Mouse (Mus musculus): ENCODE results near the gene Mtnr1b. TPM values are rescaled to one million over a fixed set of nuclear protein-coding genes. Genes with fewer than 3 reads are reported as not detected.
"Not testable (repeated sequence)": the region's sequence is repeated elsewhere in the genome, so short reads cannot be mapped to it uniquely, and the experiment has no call there.

Gene Mtnr1b
- polyA plus RNA-seq, 1 experiment from 2014 or later: not detected

DNA sequence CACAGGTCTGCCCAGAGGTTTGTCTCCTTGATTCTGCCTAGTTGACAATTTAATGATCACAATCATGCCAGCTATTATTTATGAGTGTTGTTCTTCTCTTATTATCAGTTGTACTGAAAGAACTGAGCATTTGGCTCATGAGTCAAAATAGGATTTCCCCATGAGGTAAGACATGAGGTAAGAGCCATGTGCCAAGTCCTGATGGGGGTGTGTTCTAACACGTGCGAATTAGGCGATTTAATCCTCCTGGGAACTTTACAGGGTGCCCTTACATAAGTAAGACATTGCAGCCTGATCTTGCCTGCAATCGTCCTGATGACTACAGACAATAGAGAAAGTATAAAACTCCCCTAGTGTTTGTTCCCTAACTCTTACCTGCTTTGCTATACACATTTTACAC is 4.9 kb downstream of the Mtnr1b start:
- H3K4me1 ChIP-seq: 0 out of 2 replicates have a peak, but pooled peaks cover 4% of the 10 kb centered on the region
- H3K27me3 ChIP-seq (replicated peaks; ENCODE audit: low read depth, poor library complexity, severe bottlenecking): peaks cover 10% of the 10 kb centered on the region
- no peak for DNase-seq (ENCODE audit: low spot score)
- no peaks in the 10 kb centered on the region for H3K36me3 ChIP-seq (replicated peaks)
- no peaks in the 10 kb centered on the region for H3K9me3 ChIP-seq
- no peak overlapping the region for H3K27ac ChIP-seq (replicated peaks)
- H3K4me3 ChIP-seq: no peak overlapping the region
- WGBS: 72% methylated on average over 4 of the region's 4 CpGs

DNA sequence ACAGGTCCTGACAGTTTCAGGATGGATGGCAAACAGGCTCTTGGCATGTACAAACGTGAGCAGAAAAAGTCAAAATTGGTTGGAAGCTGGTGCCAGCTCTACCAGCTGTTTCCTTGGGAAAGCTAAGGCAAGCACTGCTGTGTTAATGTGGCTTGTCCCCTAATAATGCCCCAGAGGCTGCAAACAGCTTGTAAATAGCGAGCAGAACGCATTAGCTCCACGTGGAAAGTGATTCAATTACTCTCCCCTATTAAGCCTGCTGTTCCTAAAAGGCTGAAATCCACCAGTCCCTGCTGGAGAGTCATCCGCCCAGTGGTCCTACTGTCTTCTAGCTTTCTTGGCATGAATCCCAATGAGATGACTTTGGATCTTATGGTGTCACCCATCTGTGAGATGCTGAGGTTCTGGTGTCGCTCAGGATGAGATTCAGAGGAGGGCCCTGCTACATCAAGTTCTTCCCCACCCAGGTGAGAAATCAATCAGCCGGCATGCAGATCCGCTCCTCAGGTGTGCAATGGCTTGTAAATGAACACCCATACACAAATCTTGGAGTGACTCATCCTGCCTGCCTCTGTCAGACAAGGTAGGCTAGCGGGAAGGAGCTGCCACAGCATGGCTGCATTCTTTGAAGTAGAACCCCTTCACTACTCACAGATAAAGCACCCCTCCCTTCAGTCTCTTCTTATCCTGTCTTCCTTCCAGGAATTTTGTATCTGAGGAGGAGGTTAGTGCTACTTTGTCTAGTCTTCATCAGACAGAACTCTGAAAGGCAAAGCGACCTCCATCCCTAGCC is 7.9 kb downstream of the Mtnr1b start:
- 73% methylated on average over 10 of the region's 10 CpGs for WGBS
- Histone ChIP-seq H3K9me3 (no peaks in the 10 kb centered on the region), H3K4me1 (0 out of 2 replicates have a peak, but pooled peaks cover 4% of the 10 kb centered on the region), H3K27me3 (replicated peaks; ENCODE audit: low read depth, poor library complexity, severe bottlenecking) (no peaks in the 10 kb centered on the region), H3K27ac (replicated peaks) (no peak overlapping the region), H3K36me3 (replicated peaks) (no peaks in the 10 kb centered on the region), H3K4me3 (no peak overlapping the region)
- DNase-seq (ENCODE audit: low spot score): no peak

DNA sequence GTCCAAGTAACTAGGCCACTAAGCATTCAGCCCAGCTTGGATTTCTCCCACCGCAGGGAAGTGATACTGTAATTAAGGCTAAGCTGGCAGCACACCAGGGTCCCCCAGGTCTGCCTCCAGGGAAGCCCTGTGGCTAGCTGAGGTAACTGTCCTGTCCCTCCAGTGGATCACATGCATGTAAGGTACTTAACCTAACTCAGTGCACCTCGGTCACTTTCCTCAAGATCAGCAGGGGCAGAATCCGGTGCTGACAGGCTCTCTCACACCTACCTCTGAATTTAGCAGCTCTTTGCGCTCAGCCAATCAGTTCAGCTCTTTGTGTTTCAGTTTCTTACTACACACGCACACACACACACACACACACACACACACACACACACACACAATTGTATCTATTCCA is 13.0 kb downstream of the Mtnr1b start:
- 74% methylated on average over 5 of the region's 5 CpGs for WGBS
- H3K36me3 ChIP-seq (replicated peaks): no peaks in the 10 kb centered on the region
- peaks cover 4% of the 10 kb centered on the region; the same call in 1 of the 2 replicates for H3K9me3 ChIP-seq
- 0 out of 2 replicates have a peak, but pooled peaks cover 2% of the 10 kb centered on the region for H3K4me1 ChIP-seq
- no peak for DNase-seq (ENCODE audit: low spot score)
- no peak overlapping the region for H3K4me3 ChIP-seq
- H3K27ac ChIP-seq (replicated peaks): no peak overlapping the region
- no peaks in the 10 kb centered on the region for H3K27me3 ChIP-seq (replicated peaks; ENCODE audit: low read depth, poor library complexity, severe bottlenecking)

GRCm38 (mm10) chr9:15850749-15851148 is 23.6 kb downstream of the Mtnr1b start:
- H3K4me1 ChIP-seq: no peaks in the 10 kb centered on the region
- no peaks in the 10 kb centered on the region for H3K9me3 ChIP-seq
- H3K4me3 ChIP-seq: no peak overlapping the region
- no peaks in the 10 kb centered on the region for H3K36me3 ChIP-seq (replicated peaks)
- H3K27me3 ChIP-seq (replicated peaks; ENCODE audit: low read depth, poor library complexity, severe bottlenecking): no peaks in the 10 kb centered on the region
- no peak for DNase-seq (ENCODE audit: low spot score)
- no peak overlapping the region for H3K27ac ChIP-seq (replicated peaks)

GRCm38 (mm10) chr9:15845390-15845789 is 29.0 kb downstream of the Mtnr1b start:
- Histone ChIP-seq H3K9me3 (no peaks in the 10 kb centered on the region), H3K27ac (replicated peaks) (no peak overlapping the region), H3K4me1 (no peaks in the 10 kb centered on the region), H3K27me3 (replicated peaks; ENCODE audit: low read depth, poor library complexity, severe bottlenecking) (no peaks in the 10 kb centered on the region), H3K4me3 (no peak overlapping the region), H3K36me3 (replicated peaks) (no peaks in the 10 kb centered on the region)
- 71% methylated on average over 8 of the region's 8 CpGs for WGBS
- DNase-seq (ENCODE audit: low spot score): no peak

GRCm38 (mm10) chr9:15844936-15845335 is 29.4 kb downstream of the Mtnr1b start:
- DNase-seq (ENCODE audit: low spot score); H3K36me3 ChIP-seq (replicated peaks); H3K4me3 ChIP-seq; H3K4me1 ChIP-seq; H3K27me3 ChIP-seq (replicated peaks; ENCODE audit: low read depth, poor library complexity, severe bottlenecking); H3K9me3 ChIP-seq; H3K27ac ChIP-seq (replicated peaks): not testable (repeated sequence)
- WGBS: 92% methylated on average over 4 of the region's 4 CpGs

DNA sequence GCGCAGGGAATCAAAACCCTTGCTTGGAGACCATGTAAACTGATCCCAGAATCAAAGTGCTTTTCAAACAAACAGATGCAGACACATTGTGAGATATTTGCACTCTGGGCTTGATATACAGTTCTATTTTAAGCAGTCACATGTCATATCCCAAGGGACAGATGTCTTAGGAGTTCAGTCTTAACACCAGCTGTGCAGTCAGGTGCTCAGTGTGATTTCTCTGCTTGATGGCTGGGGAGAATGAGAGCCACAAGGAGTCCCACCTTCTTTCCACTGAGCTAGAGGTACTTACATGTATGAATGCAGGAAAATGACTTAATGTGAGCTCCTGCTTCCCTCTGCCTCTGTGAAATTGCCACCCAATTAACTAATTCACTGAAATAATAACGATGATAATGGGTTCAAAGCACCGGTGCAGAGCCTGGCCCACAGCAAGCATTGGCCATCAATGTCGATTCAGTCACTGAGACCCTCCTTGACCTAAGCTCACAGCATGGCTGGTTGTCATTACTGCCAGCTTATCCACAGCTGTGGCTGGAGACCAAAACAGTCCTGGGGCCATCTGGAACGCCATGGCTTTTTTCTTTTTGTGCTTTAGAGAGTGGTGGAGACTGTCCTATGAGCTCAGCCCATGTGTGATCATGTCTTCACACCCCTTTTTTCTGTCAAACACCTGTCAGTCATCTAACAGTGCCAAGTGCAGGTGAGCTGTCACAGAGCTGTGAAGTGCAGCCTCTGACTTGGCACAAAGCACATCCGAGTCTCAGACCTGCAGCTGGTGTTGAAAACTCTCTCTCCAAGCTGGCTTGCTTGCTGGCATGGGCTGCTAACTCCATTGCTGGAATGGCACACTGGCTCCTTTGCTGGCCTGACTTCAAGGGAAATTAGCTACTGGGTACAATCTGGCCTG is 61.1 kb downstream of the Mtnr1b start:
- Histone ChIP-seq H3K4me3 (no peak overlapping the region), H3K4me1 (peaks cover 11% of the 10 kb centered on the region), H3K36me3 (replicated peaks) (no peaks in the 10 kb centered on the region), H3K27ac (replicated peaks) (no peak overlapping the region), H3K9me3 (no peaks in the 10 kb centered on the region), H3K27me3 (replicated peaks; ENCODE audit: low read depth, poor library complexity, severe bottlenecking) (no peaks in the 10 kb centered on the region)
- DNase-seq (ENCODE audit: low spot score): peak; percentile 47
- WGBS: 55% methylated on average over 6 of the region's 6 CpGs

DNA sequence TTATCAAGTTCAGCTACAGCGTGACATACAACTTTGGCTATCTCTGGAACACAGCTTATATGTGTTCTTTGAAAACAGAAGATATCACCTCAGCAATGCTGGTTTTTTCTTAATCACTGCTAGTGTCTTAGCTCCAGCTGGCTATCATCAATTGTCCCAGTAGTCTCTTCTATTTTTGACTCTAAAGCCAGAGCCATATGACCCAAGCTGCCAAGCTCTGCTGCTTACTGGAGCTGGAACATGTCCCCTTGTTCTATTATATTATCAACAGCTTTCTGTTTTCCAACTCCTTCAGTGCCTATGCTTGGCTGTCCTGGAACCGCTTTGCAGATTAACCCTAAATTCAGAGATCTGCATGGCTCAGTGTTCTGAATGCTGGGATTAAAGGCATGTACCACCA is 70.1 kb downstream of the Mtnr1b start:
- DNase-seq (ENCODE audit: low spot score): no peak
- Histone ChIP-seq H3K36me3 (replicated peaks) (no peaks in the 10 kb centered on the region), H3K27me3 (replicated peaks; ENCODE audit: low read depth, poor library complexity, severe bottlenecking) (no peaks in the 10 kb centered on the region), H3K9me3 (no peaks in the 10 kb centered on the region), H3K4me1 (no peaks in the 10 kb centered on the region), H3K4me3 (no peak overlapping the region), H3K27ac (replicated peaks) (no peak overlapping the region)
- 89% methylated on average over 2 of the region's 2 CpGs for WGBS

DNA sequence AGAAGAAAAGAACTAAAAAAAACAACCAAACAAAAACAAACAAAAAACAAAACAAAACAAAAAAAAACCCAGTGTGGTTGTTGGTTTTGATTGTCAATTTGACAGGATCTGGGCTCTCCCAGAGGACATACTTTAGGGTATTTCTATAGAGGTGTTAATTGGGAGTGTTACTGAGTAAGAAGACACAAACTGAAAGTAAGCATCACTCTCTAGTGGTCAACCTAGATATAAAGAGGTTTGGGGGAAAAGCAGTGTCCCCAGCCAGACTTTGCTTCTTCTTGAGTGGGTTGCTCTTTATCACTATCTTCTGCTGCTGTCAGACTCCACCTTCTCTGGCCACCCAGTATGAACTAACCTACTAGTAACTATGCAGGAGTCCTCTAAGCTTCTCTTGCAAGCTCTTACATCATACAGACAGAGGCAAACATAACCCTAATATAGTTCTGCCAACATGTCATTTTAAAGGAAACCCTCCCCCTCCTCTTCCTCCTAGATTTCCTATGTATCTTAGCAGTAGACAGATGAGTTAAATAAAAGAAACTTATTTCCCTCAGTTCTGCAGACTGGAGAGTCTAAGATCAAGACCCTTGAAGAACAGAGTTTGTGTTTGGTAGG is 71.8 kb downstream of the Mtnr1b start:
- no peaks in the 10 kb centered on the region for H3K27me3 ChIP-seq (replicated peaks; ENCODE audit: low read depth, poor library complexity, severe bottlenecking)
- DNase-seq (ENCODE audit: low spot score): no peak
- no peaks in the 10 kb centered on the region for H3K4me1 ChIP-seq
- no peaks in the 10 kb centered on the region for H3K36me3 ChIP-seq (replicated peaks)
- H3K9me3 ChIP-seq: no peaks in the 10 kb centered on the region
- H3K4me3 ChIP-seq: no peak overlapping the region
- no peak overlapping the region for H3K27ac ChIP-seq (replicated peaks)

DNA sequence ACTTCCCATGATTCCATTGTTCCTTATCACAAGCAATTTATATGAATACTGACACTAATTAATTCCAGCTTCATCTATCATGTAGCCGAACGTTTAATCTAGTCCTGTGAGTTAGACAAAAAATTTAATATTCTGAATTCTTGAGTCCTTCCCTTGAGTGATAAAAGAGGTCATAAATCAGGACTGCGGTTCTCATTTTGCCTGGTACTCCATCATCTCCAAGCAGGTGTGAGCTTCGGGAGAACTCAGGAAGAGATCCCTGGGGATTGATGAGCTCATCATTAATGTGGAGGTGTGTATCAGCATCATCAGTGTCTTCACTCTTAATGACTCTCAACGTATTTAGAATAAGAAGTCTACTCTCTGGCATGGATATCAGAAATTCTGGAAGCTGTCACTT is 74.0 kb downstream of the Mtnr1b start:
- 89% methylated on average over 5 of the region's 5 CpGs for WGBS
- no peak overlapping the region for H3K4me3 ChIP-seq
- no peak for DNase-seq (ENCODE audit: low spot score)
- no peaks in the 10 kb centered on the region for H3K27me3 ChIP-seq (replicated peaks; ENCODE audit: low read depth, poor library complexity, severe bottlenecking)
- H3K9me3 ChIP-seq: no peaks in the 10 kb centered on the region
- no peaks in the 10 kb centered on the region for H3K36me3 ChIP-seq (replicated peaks)
- H3K4me1 ChIP-seq: no peaks in the 10 kb centered on the region
- no peak overlapping the region for H3K27ac ChIP-seq (replicated peaks)

- no peak for DNase-seq (ENCODE audit: low spot score)
- H3K4me1 ChIP-seq: no peaks in the 10 kb centered on the region
Measured at GRCm38 (mm10) chr9:15794408-15794807, 79.9 kb downstream of the Mtnr1b start.

GRCm38 (mm10) chr9:15792076-15792475 is 82.3 kb downstream of the Mtnr1b start:
- no peak for DNase-seq (ENCODE audit: low spot score)
- H3K4me3 ChIP-seq: no peak overlapping the region
- WGBS: 88% methylated on average over 9 of the region's 9 CpGs
- H3K27ac ChIP-seq (replicated peaks): no peak overlapping the region
- H3K9me3 ChIP-seq: no peaks in the 10 kb centered on the region
- no peaks in the 10 kb centered on the region for H3K36me3 ChIP-seq (replicated peaks)
- no peaks in the 10 kb centered on the region for H3K4me1 ChIP-seq
- no peaks in the 10 kb centered on the region for H3K27me3 ChIP-seq (replicated peaks; ENCODE audit: low read depth, poor library complexity, severe bottlenecking)

More at GRCm38 (mm10) chr9:15794408-15794807, 79.9 kb downstream of the Mtnr1b start:
- H3K27ac ChIP-seq (replicated peaks): no peak overlapping the region
- no peak overlapping the region for H3K4me3 ChIP-seq
- WGBS: 87% methylated on average over 6 of the region's 6 CpGs
- H3K36me3 ChIP-seq (replicated peaks): no peaks in the 10 kb centered on the region
- no peaks in the 10 kb centered on the region for H3K9me3 ChIP-seq
- no peaks in the 10 kb centered on the region for H3K27me3 ChIP-seq (replicated peaks; ENCODE audit: low read depth, poor library complexity, severe bottlenecking)

Measured in embryonic facial prominence, embryonic 10.5 days (tissue).